Mouse (Mus musculus) lung, embryonic 14.5 days (tissue): ENCODE results near the gene Gm49380. TPM values are rescaled to one million over a fixed set of nuclear protein-coding genes. Genes with fewer than 3 reads are reported as not detected.
A peak's percentile ranks its signal among the peaks of the same experiment; 100 is the strongest.

Experiments
- ATAC-seq: fragments of 200-750 bp; cut with Nextera tagmentation; 2 replicates; pipeline ENCODE4 v1.8.0; 2017; ENCODE audit warnings: mild to moderate bottlenecking, moderate TSS enrichment, moderate library complexity; ENCODE audit not compliant: insufficient read depth
- DNase-seq: peaks from one replicate; pipeline ENCODE4 v3.0.0-alpha.2; 2015
- H3K27ac ChIP-seq: fragments of 300-500 bp; sonication (generic); 2 replicates; pipeline ENCODE4 v1.5.1; 2014; ENCODE audit warnings: low read depth, mild to moderate bottlenecking, moderate library complexity
- H3K27me3 ChIP-seq: fragments of 300-500 bp; sonication (generic); 2 replicates; pipeline ENCODE4 v1.6.1; 2014; ENCODE audit warnings: low read length, control low read depth; ENCODE audit not compliant: insufficient read depth
- H3K36me3 ChIP-seq: fragments of 300-500 bp; sonication (generic); 2 replicates; pipeline ENCODE4 v1.6.1; 2014; ENCODE audit warnings: control low read depth; ENCODE audit not compliant: insufficient read depth
- H3K4me1 ChIP-seq: fragments of 300-500 bp; sonication (generic); 2 replicates; pipeline ENCODE4 v1.6.1; 2014; ENCODE audit warnings: antibody characterized with exemption, control low read depth; ENCODE audit not compliant: insufficient read depth
- H3K4me2 ChIP-seq: fragments of 300-500 bp; sonication (generic); 2 replicates; pipeline ENCODE4 v1.6.1; 2014; ENCODE audit warnings: mild to moderate bottlenecking
- H3K4me3 ChIP-seq: fragments of 300-500 bp; sonication (generic); 2 replicates; pipeline ENCODE4 v1.5.1; 2014; ENCODE audit warnings: low read depth, low read length
- H3K9ac ChIP-seq: fragments of 300-500 bp; sonication (generic); 2 replicates; pipeline ENCODE4 v1.6.1; 2014
- H3K9me3 ChIP-seq: fragments of 300-500 bp; sonication (generic); 2 replicates; pipeline ENCODE4 v1.6.1; 2016; ENCODE audit warnings: low read depth, low read length, control low read depth
- CTCF ChIP-seq: IDR thresholded peaks from 2 replicates; pipeline ENCODE4 v1.5.1; 2016; ENCODE audit warnings: antibody characterized with exemption, low read depth
- WGBS: fragments of 180-500 bp; shearing (Covaris S2); extraction: QIAGEN DNeasy Blood & Tissue Kit; methylation state at CpG from one replicate; pipeline ENCODE4 v1.1.7; 2014; 5-methylcytosine and 5-hydroxymethylcytosine counted together
- polyA plus RNA-seq: library from polyadenylated mRNA; unstranded; fragments of >200 nt; fragmentation: Nextera tagmentation; extraction: Ambion mirVana; gene quantifications from 2 replicates; pipeline ENCODE4 v1.2.1, GENCODE M21; 2014

The Gm49380 gene
- polyA plus RNA-seq, 1 experiment from 2014 or later: 0.32 TPM

DNA sequence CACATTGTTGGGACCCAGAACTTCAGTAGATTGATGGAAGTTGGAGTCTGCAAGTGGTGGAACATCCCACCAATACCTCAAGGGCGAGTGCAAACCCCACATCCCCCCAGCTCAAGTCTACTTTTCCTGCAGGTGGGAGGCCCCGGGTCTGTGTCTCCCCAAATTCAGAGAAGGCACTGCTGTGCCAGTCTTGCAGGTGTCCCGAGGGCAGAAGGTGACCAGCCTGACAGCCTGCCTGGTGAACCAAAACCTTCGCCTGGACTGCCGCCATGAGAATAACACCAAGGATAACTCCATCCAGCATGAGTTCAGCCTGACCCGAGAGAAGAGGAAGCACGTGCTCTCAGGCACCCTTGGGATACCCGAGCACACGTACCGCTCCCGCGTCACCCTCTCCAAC lies 66.9 kb downstream of the Gm49380 start:
- no peak for TF ChIP-seq CTCF
- Histone ChIP-seq H3K9me3 (no peaks in the 10 kb centered on the region), H3K4me1 (no peaks in the 10 kb centered on the region), H3K36me3 (no peaks in the 10 kb centered on the region), H3K4me3 (no peak overlapping the region), H3K9ac (no peak overlapping the region), H3K4me2 (no peak overlapping the region), H3K27me3 (peaks cover 36% of the 10 kb centered on the region), H3K27ac (no peak overlapping the region)
- DNase-seq (no peak), ATAC-seq (no peak)
- WGBS: 77% methylated on average over 12 of the region's 12 CpGs

GRCm38 (mm10) chr9:44045884-44046272 lies 67.4 kb downstream of the Gm49380 start:
- H3K9me3 ChIP-seq: no peaks in the 10 kb centered on the region
- H3K4me3 ChIP-seq: no peak overlapping the region
- H3K4me1 ChIP-seq: no peaks in the 10 kb centered on the region
- DNase-seq: no peak
- no peak for ATAC-seq
- 71% methylated on average over 5 of the region's 5 CpGs for WGBS
- no peak overlapping the region for H3K27ac ChIP-seq
- TF ChIP-seq CTCF: no peak
- H3K36me3 ChIP-seq: no peaks in the 10 kb centered on the region
- H3K9ac ChIP-seq: no peak overlapping the region
- H3K27me3 ChIP-seq: peaks cover 36% of the 10 kb centered on the region
- H3K4me2 ChIP-seq: no peak overlapping the region

DNA sequence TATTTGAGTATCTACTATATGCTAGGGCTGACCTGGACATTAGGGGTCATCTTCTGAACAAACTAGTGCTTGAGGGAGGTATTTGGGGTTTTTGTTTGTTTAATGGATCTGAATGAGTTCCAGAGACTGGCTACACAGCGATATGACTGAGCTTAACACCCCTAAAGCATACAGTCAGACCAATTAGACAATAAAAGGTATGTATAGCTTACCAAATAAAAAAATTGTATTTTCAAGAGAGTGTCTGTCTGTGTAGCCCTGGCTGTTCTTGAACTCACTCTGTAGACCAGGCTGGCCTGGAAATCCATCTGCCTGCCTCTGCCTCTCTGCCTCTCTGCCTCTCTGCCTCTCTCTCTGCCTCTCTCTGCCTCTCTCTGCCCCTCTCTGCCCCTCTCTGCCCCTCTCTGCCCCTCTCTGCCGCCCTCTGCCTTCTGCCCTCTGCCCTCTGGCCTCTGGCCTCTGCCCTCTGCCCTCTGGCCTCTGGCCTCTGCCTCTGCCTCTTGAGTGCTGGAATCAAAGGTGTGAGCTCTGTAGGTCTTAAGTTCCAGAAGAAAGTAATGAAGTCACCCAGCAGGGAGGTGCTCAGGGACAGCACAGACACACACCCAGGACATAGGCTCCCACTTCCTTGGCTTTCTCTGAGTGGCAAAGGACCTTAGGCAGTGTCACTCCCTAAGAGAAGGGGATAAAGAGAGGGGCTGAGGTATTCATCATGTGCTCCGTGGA lies 68.0 kb downstream of the Gm49380 start:
- 57% methylated on average over 3 of the region's 3 CpGs for WGBS
- DNase-seq (no peak), ATAC-seq (no peak)
- no peak for TF ChIP-seq CTCF
- Histone ChIP-seq H3K9ac (no peak overlapping the region), H3K9me3 (no peaks in the 10 kb centered on the region), H3K36me3 (no peaks in the 10 kb centered on the region), H3K4me1 (no peaks in the 10 kb centered on the region), H3K4me2 (no peak overlapping the region), H3K27me3 (peaks cover 36% of the 10 kb centered on the region), H3K4me3 (no peak overlapping the region), H3K27ac (no peak overlapping the region)

- Histone ChIP-seq H3K9me3 (no peaks in the 10 kb centered on the region), H3K36me3 (no peaks in the 10 kb centered on the region), H3K27ac (no peak overlapping the region), H3K27me3 (peaks cover 36% of the 10 kb centered on the region), H3K4me3 (no peak overlapping the region), H3K4me2 (no peak overlapping the region), H3K9ac (no peak overlapping the region), H3K4me1 (no peaks in the 10 kb centered on the region)
- DNase-seq: no peak
- 38% methylated on average over 14 of the region's 14 CpGs for WGBS
- no peak for TF ChIP-seq CTCF
- no peak for ATAC-seq
Measured at GRCm38 (mm10) chr9:44044426-44045157, 68.7 kb downstream of the Gm49380 start.

DNA sequence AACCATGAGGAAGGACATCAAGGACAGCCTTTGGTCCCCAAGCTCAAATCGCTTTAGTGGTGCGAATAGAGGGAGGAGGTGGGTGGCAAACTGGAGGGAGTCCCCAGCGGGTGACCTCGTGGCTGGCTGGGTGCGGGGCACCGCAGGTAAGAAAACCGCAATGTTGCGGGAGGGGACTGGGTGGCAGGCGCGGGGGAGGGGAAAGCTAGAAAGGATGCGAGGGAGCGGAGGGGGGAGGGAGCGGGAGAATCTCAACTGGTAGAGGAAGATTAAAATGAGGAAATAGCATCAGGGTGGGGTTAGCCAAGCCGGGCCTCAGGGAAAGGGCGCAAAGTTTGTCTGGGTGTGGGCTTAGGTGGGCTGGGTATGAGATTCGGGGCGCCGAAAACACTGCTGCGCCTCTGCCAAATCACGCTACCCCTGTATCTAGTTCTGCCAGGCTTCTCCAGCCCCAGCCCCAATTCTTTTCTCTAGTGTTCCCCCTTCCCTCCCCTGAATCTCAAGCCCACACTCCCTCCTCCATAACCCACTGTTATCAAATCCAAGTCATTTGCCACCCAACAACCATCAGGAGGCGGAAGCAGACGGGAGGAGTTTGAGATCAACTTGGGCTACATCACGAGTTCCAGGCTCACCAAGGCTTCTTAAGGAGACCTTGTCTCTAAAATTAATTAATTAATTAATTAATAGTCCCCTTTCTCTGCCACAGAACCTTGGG lies 69.4 kb downstream of the Gm49380 start:
- TF ChIP-seq CTCF: no peak
- no peaks in the 10 kb centered on the region for H3K36me3 ChIP-seq
- WGBS: 3% methylated on average over 23 of the region's 23 CpGs
- no peak overlapping the region for H3K9ac ChIP-seq
- H3K4me2 ChIP-seq: peak overlapping the region; percentile 39
- peaks cover 36% of the 10 kb centered on the region for H3K27me3 ChIP-seq
- no peaks in the 10 kb centered on the region for H3K9me3 ChIP-seq
- H3K27ac ChIP-seq: no peak overlapping the region
- ATAC-seq (no peak), DNase-seq (no peak)
- no peaks in the 10 kb centered on the region for H3K4me1 ChIP-seq
- peak overlapping the region; percentile 7 for H3K4me3 ChIP-seq

DNA sequence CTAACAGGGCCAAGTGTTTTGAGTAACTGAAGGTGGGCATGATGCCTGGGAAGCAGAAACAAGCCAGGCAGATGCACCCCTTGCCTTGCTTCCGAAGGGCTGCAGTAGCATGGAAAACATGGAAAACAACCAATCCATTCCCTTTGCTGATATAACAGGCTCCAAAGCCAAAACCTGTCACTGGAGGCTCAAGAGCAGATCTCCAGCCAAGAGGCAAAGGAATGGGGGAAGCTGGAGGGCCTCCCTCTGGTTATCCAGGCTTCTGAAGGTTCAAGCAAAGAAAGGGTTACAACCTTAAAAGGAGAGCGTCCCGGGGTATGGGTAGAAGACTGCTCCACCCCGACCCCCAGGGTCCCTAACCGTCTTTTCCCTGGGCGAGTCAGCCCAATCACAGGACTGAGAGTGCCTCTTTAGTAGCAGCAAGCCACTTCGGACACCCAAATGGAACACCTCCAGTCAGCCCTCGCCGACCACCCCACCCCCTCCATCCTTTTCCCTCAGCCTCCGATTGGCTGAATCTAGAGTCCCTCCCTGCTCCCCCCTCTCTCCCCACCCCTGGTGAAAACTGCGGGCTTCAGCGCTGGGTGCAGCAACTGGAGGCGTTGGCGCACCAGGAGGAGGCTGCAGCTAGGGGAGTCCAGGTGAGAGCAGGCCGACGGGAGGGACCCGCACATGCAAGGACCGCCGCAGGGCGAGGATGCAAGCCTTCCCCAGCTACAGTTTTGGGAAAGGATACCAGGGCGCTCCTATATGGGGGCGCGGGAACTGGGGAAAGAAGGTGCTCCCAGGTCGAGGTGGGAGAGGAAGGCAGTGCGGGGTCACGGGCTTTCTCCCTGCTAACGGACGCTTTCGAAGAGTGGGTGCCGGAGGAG lies 70.2 kb downstream of the Gm49380 start, which contains the start of gene Thy1:
Gene Thy1 (plus strand): TSS at position 549 of the 872 bp plus-strand sequence.
- DNase-seq (peak; percentile 62), ATAC-seq (peak; percentile 44; the same call in 1 of the 2 replicates)
- peaks cover 36% of the 10 kb centered on the region for H3K27me3 ChIP-seq
- peak within 1 kb of the TSS; percentile 7 for H3K4me3 ChIP-seq
- H3K27ac ChIP-seq: no peak within 1 kb of the TSS
- peak within 1 kb of the TSS; percentile 39 for H3K4me2 ChIP-seq
- no peaks in the 10 kb centered on the region for H3K36me3 ChIP-seq
- H3K4me1 ChIP-seq: no peaks in the 10 kb centered on the region
- no peaks in the 10 kb centered on the region for H3K9me3 ChIP-seq
- no peak within 1 kb of the TSS; the same call in 1 of the 2 replicates for H3K9ac ChIP-seq
- 1% methylated on average over 30 of the region's 30 CpGs for WGBS
- no peak for TF ChIP-seq CTCF
